Mouse (Mus musculus) megakaryocyte, embryonic 14.5 days (primary cell): Measurements from ENCODE around the gene Iqce. TPM values are rescaled to one million over a fixed set of nuclear protein-coding genes. Genes with fewer than 3 reads are reported as not detected.
"Not testable (repeated sequence)": the region's sequence is repeated elsewhere in the genome, so short reads cannot be mapped to it uniquely, and the experiment has no call there.

Experiments used
- H3K27me3 ChIP-seq: replicated peaks from 2 replicates; pipeline ENCODE3; 2012; ENCODE audit warnings: inconsistent platforms
- H3K36me3 ChIP-seq: replicated peaks from 2 replicates; pipeline ENCODE3; 2012; ENCODE audit warnings: low read length, inconsistent platforms, mixed read lengths
- H3K4me1 ChIP-seq: 2 replicates; pipeline ENCODE4 v1.6.1; 2012; ENCODE audit warnings: inconsistent platforms
- H3K4me3 ChIP-seq: replicated peaks from 2 replicates; pipeline ENCODE3; 2012; ENCODE audit warnings: moderate library complexity, mild to moderate bottlenecking, inconsistent platforms
- H3K9me3 ChIP-seq: 2 replicates; pipeline ENCODE4 v1.6.1; 2012; ENCODE audit warnings: inconsistent platforms
- FLI1 ChIP-seq: IDR thresholded peaks from 2 replicates; pipeline ENCODE4 v1.6.1; 2012; ENCODE audit warnings: low read length, inconsistent platforms, mixed read lengths
- GATA1 ChIP-seq: IDR thresholded peaks from 3 replicates; pipeline ENCODE4 v1.6.1; 2012; ENCODE audit warnings: mixed read lengths, low read length, inconsistent platforms, borderline replicate concordance
- polyA plus RNA-seq: library from polyadenylated mRNA; stranded (reverse); fragments of >175 nt; gene quantifications from 2 replicates; pipeline ENCODE4 v1.2.3, GENCODE M21; 2012; ENCODE audit warnings: low replicate concordance; ENCODE audit not compliant: insufficient read depth

Gene Iqce
- polyA plus RNA-seq, 1 experiment: 4.7 TPM

- H3K9me3 ChIP-seq: no peaks in the 10 kb centered on the region
- peaks cover 62% of the 10 kb centered on the region for H3K36me3 ChIP-seq
- no peaks in the 10 kb centered on the region for H3K27me3 ChIP-seq
- H3K4me3 ChIP-seq: no peak overlapping the region
- no peak for TF ChIP-seq FLI1
- no peak for TF ChIP-seq GATA1
- H3K4me1 ChIP-seq: peaks cover 11% of the 10 kb centered on the region
Measured at GRCm38 (mm10) chr5:140684343-140685148, 17.6 kb downstream of the Iqce start.

- H3K4me1 ChIP-seq: peaks cover 16% of the 10 kb centered on the region
- H3K4me3 ChIP-seq: no peak overlapping the region
- H3K36me3 ChIP-seq: peaks cover 67% of the 10 kb centered on the region
- no peaks in the 10 kb centered on the region for H3K9me3 ChIP-seq
- no peaks in the 10 kb centered on the region for H3K27me3 ChIP-seq
- TF ChIP-seq GATA1 (no peak), FLI1 (no peak)
Measured at GRCm38 (mm10) chr5:140682113-140682512, 20.1 kb downstream of the Iqce start.

- Histone ChIP-seq H3K36me3 (peaks cover 70% of the 10 kb centered on the region), H3K4me3 (no peak overlapping the region), H3K9me3 (no peaks in the 10 kb centered on the region), H3K4me1 (peaks cover 16% of the 10 kb centered on the region), H3K27me3 (no peaks in the 10 kb centered on the region)
- TF ChIP-seq FLI1: no peak
- no peak for TF ChIP-seq GATA1
Measured at GRCm38 (mm10) chr5:140680950-140681349, 21.2 kb downstream of the Iqce start.

- no peaks in the 10 kb centered on the region for H3K27me3 ChIP-seq
- no peak overlapping the region for H3K4me3 ChIP-seq
- TF ChIP-seq FLI1: no peak
- TF ChIP-seq GATA1: no peak
- H3K9me3 ChIP-seq: no peaks in the 10 kb centered on the region
- H3K36me3 ChIP-seq: peaks cover 76% of the 10 kb centered on the region
- H3K4me1 ChIP-seq: peaks cover 17% of the 10 kb centered on the region
Measured at GRCm38 (mm10) chr5:140680051-140680450, 22.1 kb downstream of the Iqce start.

GRCm38 (mm10) chr5:140677137-140677536 is 25.0 kb downstream of the Iqce start:
- H3K4me3 ChIP-seq: no peak overlapping the region
- no peaks in the 10 kb centered on the region for H3K27me3 ChIP-seq
- H3K4me1 ChIP-seq: peaks cover 15% of the 10 kb centered on the region
- H3K36me3 ChIP-seq: peaks cover 77% of the 10 kb centered on the region
- no peak for TF ChIP-seq FLI1
- no peak for TF ChIP-seq GATA1
- no peaks in the 10 kb centered on the region for H3K9me3 ChIP-seq

GRCm38 (mm10) chr5:140675640-140676039 is 26.5 kb downstream of the Iqce start:
- TF ChIP-seq FLI1: no peak
- no peak for TF ChIP-seq GATA1
- H3K4me1 ChIP-seq: peaks cover 13% of the 10 kb centered on the region
- no peak overlapping the region for H3K4me3 ChIP-seq
- H3K9me3 ChIP-seq: no peaks in the 10 kb centered on the region
- peaks cover 82% of the 10 kb centered on the region for H3K36me3 ChIP-seq
- H3K27me3 ChIP-seq: no peaks in the 10 kb centered on the region

- Histone ChIP-seq H3K36me3 (peaks cover 85% of the 10 kb centered on the region), H3K9me3 (no peaks in the 10 kb centered on the region)
- TF ChIP-seq GATA1 (no peak), FLI1 (no peak)
Measured at GRCm38 (mm10) chr5:140675079-140675478, 27.1 kb downstream of the Iqce start.

GRCm38 (mm10) chr5:140674036-140674435 is 28.1 kb downstream of the Iqce start:
- no peak overlapping the region for H3K4me3 ChIP-seq
- H3K27me3 ChIP-seq: peaks cover under 1% of the 10 kb centered on the region
- H3K36me3 ChIP-seq: peaks cover 85% of the 10 kb centered on the region
- H3K9me3 ChIP-seq: peaks cover 10% of the 10 kb centered on the region
- peaks cover 13% of the 10 kb centered on the region for H3K4me1 ChIP-seq
- TF ChIP-seq GATA1: no peak

More at GRCm38 (mm10) chr5:140675079-140675478, 27.1 kb downstream of the Iqce start:
- no peaks in the 10 kb centered on the region for H3K27me3 ChIP-seq
- peaks cover 13% of the 10 kb centered on the region for H3K4me1 ChIP-seq
- H3K4me3 ChIP-seq: no peak overlapping the region

- not testable (repeated sequence) for H3K4me1 ChIP-seq, H3K4me3 ChIP-seq, H3K27me3 ChIP-seq
- H3K9me3 ChIP-seq: peaks cover 15% of the 10 kb centered on the region
- H3K36me3 ChIP-seq: peaks cover 79% of the 10 kb centered on the region
Measured at GRCm38 (mm10) chr5:140672603-140673002, 29.6 kb downstream of the Iqce start.

- TF ChIP-seq FLI1 (no peak), GATA1 (no peak)
- peaks cover 75% of the 10 kb centered on the region for H3K36me3 ChIP-seq
Measured at GRCm38 (mm10) chr5:140672115-140672514, 30.1 kb downstream of the Iqce start.

GRCm38 (mm10) chr5:140663621-140664180 is 38.5 kb downstream of the Iqce start:
- Histone ChIP-seq H3K4me3 (no peak overlapping the region), H3K36me3 (peaks cover 23% of the 10 kb centered on the region), H3K27me3 (peaks cover 12% of the 10 kb centered on the region), H3K4me1 (peaks cover 46% of the 10 kb centered on the region), H3K9me3 (peaks cover 2% of the 10 kb centered on the region)
- no peak for TF ChIP-seq FLI1
- no peak for TF ChIP-seq GATA1

More at GRCm38 (mm10) chr5:140672115-140672514, 30.1 kb downstream of the Iqce start:
- H3K4me3 ChIP-seq: no peak overlapping the region
- H3K27me3 ChIP-seq: peaks cover 4% of the 10 kb centered on the region
- H3K9me3 ChIP-seq: peaks cover 15% of the 10 kb centered on the region
- H3K4me1 ChIP-seq: peaks cover 3% of the 10 kb centered on the region; the same call in 1 of the 2 replicates
